Comparison of ENCODE assay signal across 1 mouse cellular context in the genomic region with DNA sequence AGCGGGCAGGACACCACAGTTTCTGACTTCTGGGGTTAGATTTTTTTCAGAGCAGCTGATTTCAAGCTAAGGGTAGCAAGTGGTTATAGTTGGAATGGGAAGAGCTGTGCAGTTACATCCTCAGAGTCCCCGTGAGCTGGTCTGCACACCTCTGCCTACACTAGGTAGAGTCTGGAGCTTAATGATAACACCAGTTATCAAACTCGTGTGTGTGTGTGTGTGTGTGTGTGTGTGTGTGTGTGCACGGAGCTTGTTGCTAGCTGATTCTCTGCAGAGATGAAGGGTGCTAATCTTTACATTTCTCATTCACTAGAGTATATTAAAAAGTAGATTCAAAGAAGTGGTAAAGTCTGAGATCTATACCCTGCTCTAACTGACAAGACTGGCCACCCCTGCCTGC.
A peak's percentile ranks its signal among the peaks of the same experiment; 100 is the strongest.
TF ChIP-seq lines count a peak whose summit lies in the region.

No protein-coding gene starts in this region.

TF ChIP-seq in MEL, 35 proteins besides CTCF, POLR2A, EP300 and RAD21:
- TF ChIP-seq UBTF (IDR thresholded peaks at IDR 0.05; ENCODE audit: borderline replicate concordance, insufficient read depth, low read depth, low read length) (no peak), MAFK (IDR thresholded peaks at IDR 0.05; ENCODE audit: borderline replicate concordance, low read depth, low read length) (no peak), USF2 (IDR thresholded peaks at IDR 0.05; ENCODE audit: borderline replicate concordance in 1 of 2, insufficient read depth in 1 of 2, low read depth in 1 of 2, low read length in 2 of 2) (no peak), USF1 (IDR thresholded peaks at IDR 0.05; ENCODE audit: low read depth, low read length) (no peak), ZC3H11A (IDR thresholded peaks at IDR 0.05; ENCODE audit: low read depth, low read length) (no peak), ETS1 (IDR thresholded peaks at IDR 0.05; ENCODE audit: low read depth, low read length) (peak; percentile 70), CHD2 (IDR thresholded peaks at IDR 0.05; ENCODE audit: low read length) (no peak), GATA1 (IDR thresholded peaks at IDR 0.05; ENCODE audit: low read depth, low read length) (peak; percentile 81), RCOR1 (IDR thresholded peaks at IDR 0.05; ENCODE audit: low read depth, low read length) (peak; percentile 64), ZMIZ1 (IDR thresholded peaks at IDR 0.05; ENCODE audit: low read depth, low read length) (no peak), TBP (IDR thresholded peaks at IDR 0.05; ENCODE audit: low read depth, low read length) (no peak), TAL1 (IDR thresholded peaks at IDR 0.05; ENCODE audit: low read length) (peak; percentile 46), HCFC1 (IDR thresholded peaks at IDR 0.05; ENCODE audit: low read depth, low read length) (no peak), SIN3A (IDR thresholded peaks at IDR 0.05; ENCODE audit: low read length) (peak; percentile 50; the same call in 1 of the 2 replicates), KAT2A (conservative IDR thresholded peaks at IDR 0.05; ENCODE audit: low read depth, low read length) (no peak), POLR2AphosphoS5 (IDR thresholded peaks at IDR 0.05; ENCODE audit: borderline replicate concordance, low read depth, low read length) (no peak), NRF1 (IDR thresholded peaks at IDR 0.05; ENCODE audit: insufficient read depth, low read depth, low read length, poor library complexity, severe bottlenecking) (no peak), ELF1 (IDR thresholded peaks at IDR 0.05; ENCODE audit: low read depth, low read length) (no peak), TCF12 (IDR thresholded peaks at IDR 0.05; ENCODE audit: low read depth, low read length) (peak; percentile 93), POLR2AphosphoS2 (IDR thresholded peaks at IDR 0.05; ENCODE audit: low read length) (no peak), CHD1 (IDR thresholded peaks at IDR 0.05; ENCODE audit: low read depth, low read length) (no peak), MYB (IDR thresholded peaks at IDR 0.05; ENCODE audit: low read depth, low read length) (no peak), BHLHE40 (IDR thresholded peaks at IDR 0.05; ENCODE audit: borderline replicate concordance, low read depth, low read length) (peak; percentile 56), JUND (IDR thresholded peaks at IDR 0.05; ENCODE audit: low read depth, low read length) (no peak), MAZ (IDR thresholded peaks at IDR 0.05; ENCODE audit: low read depth, low read length) (no peak), SMC3 (IDR thresholded peaks at IDR 0.05; ENCODE audit: low read depth, low read length) (no peak), NELFE (IDR thresholded peaks at IDR 0.05; ENCODE audit: low read depth, low read length) (no peak), GABPA (IDR thresholded peaks at IDR 0.05; ENCODE audit: low read depth, low read length) (no peak), E2F4 (IDR thresholded peaks at IDR 0.05; ENCODE audit: borderline replicate concordance, low read depth, low read length) (no peak), MXI1 (IDR thresholded peaks at IDR 0.05; ENCODE audit: low read depth, low read length) (no peak), MEF2A (IDR thresholded peaks at IDR 0.05; ENCODE audit: extremely low read depth, insufficient replicate concordance, low read depth, low read length, poor library complexity, severe bottlenecking) (0 out of 2 replicates have a peak, but pooled peaks have one; percentile 53), MAX (IDR thresholded peaks at IDR 0.05; ENCODE audit: low read length) (no peak), MYC (IDR thresholded peaks at IDR 0.05; ENCODE audit: low read depth, low read length) (no peak), ZNF384 (IDR thresholded peaks at IDR 0.05; ENCODE audit: low read depth, low read length) (0 out of 2 replicates have a peak, but pooled peaks have one; percentile 36), ZKSCAN1 (IDR thresholded peaks at IDR 0.05; ENCODE audit: low read depth, low read length) (no peak)
